ENCODE assay signal across 13 mouse cellular contexts in the genomic region with DNA sequence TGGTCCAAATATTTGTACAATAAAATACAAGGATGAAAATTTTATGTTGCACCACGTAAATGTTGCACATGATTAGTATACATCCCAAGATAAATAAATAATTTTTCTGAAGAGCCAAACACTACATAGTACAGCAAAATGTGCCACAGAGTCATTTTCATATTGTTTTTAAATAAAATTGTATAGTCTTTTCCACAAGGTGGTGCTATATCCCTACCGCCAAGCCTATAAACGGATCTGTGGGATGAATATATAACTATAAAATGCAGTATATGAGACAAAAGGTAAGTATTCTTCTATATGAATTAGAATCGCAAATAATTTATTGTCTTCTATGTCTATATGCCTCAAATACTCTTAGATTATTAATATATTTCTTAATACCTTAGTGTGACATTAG.
DNase-seq lines count a peak whose midpoint lies in the region; ATAC-seq lines count a peak whose summit lies in the region.
"Had no signal": no experiment of that assay in that cellular context is flagged by ENCODE, and none has a peak within 500 bp of the region (broad histone marks: within the 10 kb centered on the region; RNA-seq: fewer than 3 reads in every experiment).

No protein-coding gene starts in this region.

- ATAC-seq in hindbrain, embryonic 13.5 days (ENCODE audit: low FRiP score), result peak; percentile 21; the same call in 1 of the 2 replicates
- no peak for ATAC-seq in midbrain, embryonic 14.5 days (ENCODE audit: low FRiP score, low TSS enrichment)
- ATAC-seq in midbrain, embryonic 13.5 days, result no peak
- ATAC-seq in common myeloid progenitor, adult 5-6 weeks (replicated peaks; ENCODE audit: low read depth, poor library complexity, severe bottlenecking), result 0 out of 2 replicates have a peak, but pooled peaks have one; percentile 39

- H3K4me1 ChIP-seq in hindbrain, embryonic 13.5 days (replicated peaks), result no peaks in the 10 kb centered on the region
- H3K4me1 ChIP-seq in hindbrain, embryonic 10.5 days (replicated peaks), result no peaks in the 10 kb centered on the region
- no peaks in the 10 kb centered on the region for H3K4me1 ChIP-seq in midbrain, embryonic 14.5 days (ENCODE audit: control insufficient read depth, insufficient read depth, low read length)
- H3K4me1 ChIP-seq in midbrain, embryonic 13.5 days (replicated peaks), result no peaks in the 10 kb centered on the region

- H3K9ac ChIP-seq in hindbrain, embryonic 13.5 days, result no peak overlapping the region
- H3K9ac ChIP-seq in midbrain, embryonic 14.5 days (replicated peaks; ENCODE audit: low read length), result no peak overlapping the region
- no peak overlapping the region for H3K9ac ChIP-seq in midbrain, embryonic 13.5 days (replicated peaks)

- no peaks in the 10 kb centered on the region for H3K27me3 ChIP-seq in hindbrain, embryonic 13.5 days
- H3K27me3 ChIP-seq in hindbrain, embryonic 10.5 days (ENCODE audit: insufficient read depth, poor library complexity, severe bottlenecking), result no peaks in the 10 kb centered on the region
- no peaks in the 10 kb centered on the region for H3K27me3 ChIP-seq in midbrain, embryonic 14.5 days (ENCODE audit: control insufficient read depth, insufficient read depth, low read length)
- no peaks in the 10 kb centered on the region for H3K27me3 ChIP-seq in midbrain, embryonic 13.5 days

- H3K27ac ChIP-seq in hindbrain, embryonic 13.5 days, result no peak overlapping the region
- H3K27ac ChIP-seq in hindbrain, embryonic 10.5 days, result no peak overlapping the region
- no peak overlapping the region for H3K27ac ChIP-seq in midbrain, embryonic 14.5 days (replicated peaks; ENCODE audit: low read depth, low read length)
- no peak overlapping the region for H3K27ac ChIP-seq in midbrain, embryonic 13.5 days

- WGBS in hindbrain, embryonic 13.5 days, result 34% methylated on average over 4 of the region's 4 CpGs
- 35% methylated on average over 4 of the region's 4 CpGs for WGBS in hindbrain, embryonic 10.5 days
- WGBS in midbrain, embryonic 14.5 days, result 33% methylated on average over 4 of the region's 4 CpGs
- 30% methylated on average over 4 of the region's 4 CpGs for WGBS in midbrain, embryonic 13.5 days

- H3K9me3 ChIP-seq in hindbrain, embryonic 13.5 days, result no peaks in the 10 kb centered on the region
- no peaks in the 10 kb centered on the region for H3K9me3 ChIP-seq in hindbrain, embryonic 10.5 days
- H3K9me3 ChIP-seq in midbrain, embryonic 14.5 days (ENCODE audit: control insufficient read depth, low read length), result no peaks in the 10 kb centered on the region
- H3K9me3 ChIP-seq in midbrain, embryonic 13.5 days, result no peaks in the 10 kb centered on the region

- H3K36me3 ChIP-seq in hindbrain, embryonic 13.5 days, result no peaks in the 10 kb centered on the region
- H3K36me3 ChIP-seq in hindbrain, embryonic 10.5 days, result no peaks in the 10 kb centered on the region
- no peaks in the 10 kb centered on the region for H3K36me3 ChIP-seq in midbrain, embryonic 14.5 days (ENCODE audit: control insufficient read depth, insufficient read depth, low read length)
- no peaks in the 10 kb centered on the region for H3K36me3 ChIP-seq in midbrain, embryonic 13.5 days

- no peak overlapping the region for H3K4me2 ChIP-seq in hindbrain, embryonic 13.5 days
- H3K4me2 ChIP-seq in midbrain, embryonic 14.5 days (ENCODE audit: low read length), result no peak overlapping the region
- H3K4me2 ChIP-seq in midbrain, embryonic 13.5 days (replicated peaks), result no peak overlapping the region

- no peak for DNase-seq in hindbrain, embryonic 10.5 days (ENCODE audit: low spot score)
- DNase-seq in midbrain, embryonic 14.5 days, result peak; percentile 72
- no peak for DNase-seq in natural killer cell, adult 2 months (ENCODE audit: low spot score in 2 of 2)
- DNase-seq in urinary bladder, postnatal 36 days (ENCODE audit: low spot score in 2 of 2), result no peak
- DNase-seq: adrenal gland, postnatal 36 days; cerebellum, adult 8-10 months; gastrocnemius, postnatal 36 days; heart, postnatal 36 days; left cerebral cortex, postnatal 4 days; lung, postnatal 14 days had no signal

- H3K4me3 ChIP-seq in hindbrain, embryonic 13.5 days, result no peak overlapping the region
- H3K4me3 ChIP-seq in hindbrain, embryonic 10.5 days, result no peak overlapping the region
- H3K4me3 ChIP-seq in midbrain, embryonic 14.5 days (replicated peaks; ENCODE audit: low read depth, low read length), result no peak overlapping the region
- no peak overlapping the region for H3K4me3 ChIP-seq in midbrain, embryonic 13.5 days (replicated peaks)

Comparison
In these comparisons a context has a peak if more than half of its experiments do, and no peak if none do; other contexts are left out.
1. ATAC-seq: peak in hindbrain, embryonic 13.5 days (single experiment) and common myeloid progenitor, adult 5-6 weeks (single experiment); none in midbrain, embryonic 14.5 days (single experiment) and midbrain, embryonic 13.5 days (single experiment).